Mouse (Mus musculus): ENCODE data around the gene Ap2a1. TPM values are rescaled to one million over a fixed set of nuclear protein-coding genes. Genes with fewer than 3 reads are reported as not detected.

Gene Ap2a1
- polyA plus RNA-seq, 1 experiment from 2014 or later = 55.9 TPM

DNA sequence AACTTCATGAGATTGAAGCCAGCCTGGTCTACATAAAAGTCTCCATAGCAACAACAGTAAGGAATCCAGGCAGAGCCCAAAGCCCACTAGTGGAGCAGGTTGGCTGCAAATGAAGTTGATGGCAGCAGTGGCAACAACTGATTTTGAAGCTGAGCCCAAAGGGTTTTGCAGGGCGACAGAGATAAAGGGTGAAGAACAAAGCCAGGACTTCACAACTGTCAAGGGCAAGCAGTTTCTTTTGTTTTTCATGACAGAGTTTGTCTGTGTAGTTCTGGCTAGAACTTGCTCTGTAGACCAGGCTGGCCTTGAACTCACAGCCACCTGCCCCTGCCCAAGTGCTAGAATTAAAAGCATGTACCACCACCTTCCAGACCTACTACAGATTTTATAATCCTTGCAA is 58.1 kb downstream of the Ap2a1 start:
- H3K27me3 ChIP-seq (ENCODE audit: insufficient read depth, low read length) = no peaks in the 10 kb centered on the region
- H3K4me1 ChIP-seq (replicated peaks; ENCODE audit: insufficient read depth, low read length) = peaks cover 24% of the 10 kb centered on the region
- no peak overlapping the region for H3K4me2 ChIP-seq (ENCODE audit: low read length)
- 79% methylated on average over 1 of the region's 1 CpGs for WGBS
- H3K27ac ChIP-seq = no peak overlapping the region
- no peak overlapping the region for H3K9ac ChIP-seq (ENCODE audit: low read depth, low read length)
- no peaks in the 10 kb centered on the region; the same call in 1 of the 2 replicates for H3K36me3 ChIP-seq (ENCODE audit: insufficient read depth, low read length)
- no peak overlapping the region for H3K4me3 ChIP-seq (replicated peaks; ENCODE audit: low read depth, low read length)
- H3K9me3 ChIP-seq (replicated peaks; ENCODE audit: low read length) = no peaks in the 10 kb centered on the region
- no peak for TF ChIP-seq CTCF (IDR thresholded peaks at IDR 0.05; ENCODE audit: low read depth)
- ATAC-seq (replicated peaks; ENCODE audit: low FRiP score, low read depth) = no peak
- no peak for DNase-seq (ENCODE audit: low spot score)

DNA sequence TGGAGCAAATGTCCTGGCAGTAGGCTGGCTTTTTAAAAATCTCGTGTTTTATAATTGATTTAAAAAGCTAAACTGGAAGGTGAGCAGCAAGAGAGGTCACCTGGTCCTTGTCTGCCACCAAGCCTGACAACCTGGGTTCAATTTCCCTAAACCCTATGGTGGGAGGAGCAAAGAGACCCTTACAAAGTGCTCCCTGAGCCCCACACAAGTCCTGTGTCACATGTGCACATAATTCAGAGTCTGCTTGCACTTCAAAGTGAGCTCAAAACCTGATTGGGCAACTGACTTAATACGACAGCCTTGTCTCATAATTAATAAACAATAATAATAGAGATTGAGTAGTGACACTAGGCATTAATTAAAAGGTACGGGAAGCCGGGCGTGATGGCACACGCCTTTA is 58.7 kb downstream of the Ap2a1 start:
- H3K4me2 ChIP-seq (ENCODE audit: low read length) = peak overlapping the region; percentile 55
- DNase-seq (ENCODE audit: low spot score) (no peak), ATAC-seq (replicated peaks; ENCODE audit: low FRiP score, low read depth) (no peak)
- H3K9ac ChIP-seq (ENCODE audit: low read depth, low read length) = 0 out of 2 replicates have a peak overlapping the region, but pooled peaks have one; percentile 15
- peaks cover 4% of the 10 kb centered on the region; the same call in 1 of the 2 replicates for H3K36me3 ChIP-seq (ENCODE audit: insufficient read depth, low read length)
- no peak for TF ChIP-seq CTCF (IDR thresholded peaks at IDR 0.05; ENCODE audit: low read depth)
- H3K4me1 ChIP-seq (replicated peaks; ENCODE audit: insufficient read depth, low read length) = peaks cover 30% of the 10 kb centered on the region
- H3K27me3 ChIP-seq (ENCODE audit: insufficient read depth, low read length) = no peaks in the 10 kb centered on the region
- peak overlapping the region; percentile 96; the same call in 1 of the 2 replicates for H3K4me3 ChIP-seq (replicated peaks; ENCODE audit: low read depth, low read length)
- H3K9me3 ChIP-seq (replicated peaks; ENCODE audit: low read length) = no peaks in the 10 kb centered on the region
- peak overlapping the region; percentile 100 for H3K27ac ChIP-seq
- WGBS = 76% methylated on average over 6 of the region's 6 CpGs

DNA sequence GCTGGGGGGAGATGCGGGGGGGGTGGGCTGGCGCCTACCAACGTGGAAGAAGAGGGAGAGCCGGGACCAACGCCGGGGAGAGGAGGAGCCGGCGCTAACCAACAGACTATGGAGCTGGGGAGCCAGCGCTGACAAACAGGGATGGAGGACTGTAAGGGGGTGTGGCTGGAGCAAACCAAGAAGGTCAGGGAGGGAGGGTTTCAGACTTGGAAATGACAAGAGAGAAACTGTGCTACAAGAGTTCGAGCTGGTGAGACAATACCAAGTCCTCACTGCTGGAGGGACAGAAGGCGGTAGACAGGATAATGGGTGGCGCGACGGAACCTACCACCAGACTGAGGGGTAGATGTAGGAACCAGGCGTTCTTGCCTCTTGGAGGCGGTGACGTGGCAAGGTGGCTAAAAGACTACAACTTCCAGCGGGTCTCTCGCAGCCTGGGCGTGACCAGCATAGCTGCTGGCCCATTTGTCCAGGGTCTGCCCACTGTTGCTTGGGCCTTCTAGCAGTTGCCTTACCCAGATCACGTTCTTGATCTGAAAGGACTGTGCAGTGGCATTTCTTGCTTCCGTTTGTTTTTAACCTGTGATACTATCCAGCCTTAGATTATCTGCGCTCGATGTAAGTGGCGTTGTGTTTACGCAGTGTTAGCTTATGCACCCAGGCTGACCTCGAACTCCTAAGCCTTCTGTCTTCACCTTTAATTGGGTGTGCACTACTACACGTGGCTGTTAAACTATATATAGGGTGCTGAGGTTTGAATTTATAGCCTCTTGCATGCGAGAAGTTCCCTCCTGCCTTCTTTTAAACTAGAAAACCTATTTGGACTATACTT is 59.4 kb downstream of the Ap2a1 start, which contains the start of gene Ptov1:
Ptov1 (minus strand) TSS at position 92 of the 832 bp plus-strand sequence.
- no peak; the same call in 1 of the 2 replicates for TF ChIP-seq CTCF (IDR thresholded peaks at IDR 0.05; ENCODE audit: low read depth)
- peak; percentile 91 for ATAC-seq (replicated peaks; ENCODE audit: low FRiP score, low read depth)
- Histone ChIP-seq H3K4me2 (ENCODE audit: low read length) (peak within 1 kb of the TSS; percentile 55), H3K9ac (ENCODE audit: low read depth, low read length) (peak within 1 kb of the TSS; percentile 100), H3K4me1 (replicated peaks; ENCODE audit: insufficient read depth, low read length) (peaks cover 33% of the 10 kb centered on the region), H3K4me3 (replicated peaks; ENCODE audit: low read depth, low read length) (peak within 1 kb of the TSS; percentile 96), H3K27ac (peak within 1 kb of the TSS; percentile 100), H3K9me3 (replicated peaks; ENCODE audit: low read length) (no peaks in the 10 kb centered on the region), H3K27me3 (ENCODE audit: insufficient read depth, low read length) (no peaks in the 10 kb centered on the region), H3K36me3 (ENCODE audit: insufficient read depth, low read length) (peaks cover 11% of the 10 kb centered on the region; the same call in 1 of the 2 replicates)
- 4% methylated on average over 29 of the region's 29 CpGs for WGBS
- peak; percentile 100 for DNase-seq (ENCODE audit: low spot score)

DNA sequence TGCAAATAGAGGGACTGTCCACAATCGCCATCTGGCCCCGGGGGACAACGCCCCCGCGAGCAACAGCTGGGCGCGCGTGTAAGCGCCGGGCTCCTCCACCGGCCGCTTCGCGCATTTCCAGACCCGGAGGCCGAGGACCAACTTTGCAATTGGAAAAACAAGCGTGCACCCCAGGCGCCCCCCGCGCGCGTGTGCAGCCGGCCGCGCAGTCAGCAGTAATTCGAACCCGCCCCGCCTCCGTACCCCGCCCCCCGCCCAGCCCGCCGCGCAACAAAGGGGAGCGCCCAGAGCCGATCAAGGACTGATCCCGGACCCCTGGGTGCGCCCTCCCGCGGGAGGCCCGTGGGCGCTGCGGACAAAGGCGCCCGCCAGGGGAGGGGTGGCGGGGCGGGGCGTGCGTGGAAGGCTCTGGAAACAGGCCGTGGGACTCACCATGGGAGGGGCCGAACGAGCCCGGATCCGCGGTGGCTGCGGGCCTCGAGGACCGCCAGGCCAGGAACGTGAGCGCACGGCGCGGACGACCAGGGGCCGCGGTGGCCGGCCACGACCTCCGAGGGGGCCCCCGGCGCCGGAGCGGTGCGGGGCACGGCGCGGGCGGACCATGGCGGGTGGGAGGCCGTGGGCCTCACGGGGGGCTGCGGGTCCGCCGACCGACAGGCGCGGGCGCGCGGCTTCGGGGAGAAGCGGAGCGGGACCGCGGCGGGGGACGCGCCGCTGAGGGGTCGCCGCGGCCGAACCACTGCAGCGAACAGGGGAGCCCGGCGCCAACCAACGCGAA is 60.2 kb downstream of the Ap2a1 start:
- Histone ChIP-seq H3K9me3 (replicated peaks; ENCODE audit: low read length) (no peaks in the 10 kb centered on the region), H3K9ac (ENCODE audit: low read depth, low read length) (peak overlapping the region; percentile 100), H3K36me3 (ENCODE audit: insufficient read depth, low read length) (peaks cover 16% of the 10 kb centered on the region), H3K27ac (peak overlapping the region; percentile 100), H3K4me2 (ENCODE audit: low read length) (peak overlapping the region; percentile 55), H3K4me1 (replicated peaks; ENCODE audit: insufficient read depth, low read length) (peaks cover 33% of the 10 kb centered on the region), H3K27me3 (ENCODE audit: insufficient read depth, low read length) (no peaks in the 10 kb centered on the region), H3K4me3 (replicated peaks; ENCODE audit: low read depth, low read length) (peak overlapping the region; percentile 96)
- DNase-seq (ENCODE audit: low spot score) (peak; percentile 84), ATAC-seq (replicated peaks; ENCODE audit: low FRiP score, low read depth) (peak; percentile 31)
- 0 out of 2 replicates have a peak, but pooled peaks have one; percentile 2 for TF ChIP-seq CTCF (IDR thresholded peaks at IDR 0.05; ENCODE audit: low read depth)
- WGBS = under 1% methylated on average over 89 of the region's 108 CpGs

GRCm38 (mm10) chr7:44868465-44868864 is 60.8 kb downstream of the Ap2a1 start:
- Histone ChIP-seq H3K27ac (peak overlapping the region; percentile 100), H3K9me3 (replicated peaks; ENCODE audit: low read length) (no peaks in the 10 kb centered on the region), H3K4me1 (replicated peaks; ENCODE audit: insufficient read depth, low read length) (peaks cover 33% of the 10 kb centered on the region), H3K36me3 (ENCODE audit: insufficient read depth, low read length) (peaks cover 22% of the 10 kb centered on the region), H3K9ac (ENCODE audit: low read depth, low read length) (peak overlapping the region; percentile 100), H3K4me3 (replicated peaks; ENCODE audit: low read depth, low read length) (peak overlapping the region; percentile 96), H3K27me3 (ENCODE audit: insufficient read depth, low read length) (no peaks in the 10 kb centered on the region), H3K4me2 (ENCODE audit: low read length) (peak overlapping the region; percentile 55)
- DNase-seq (ENCODE audit: low spot score) (peak; percentile 36), ATAC-seq (replicated peaks; ENCODE audit: low FRiP score, low read depth) (no peak)
- 3% methylated on average over 16 of the region's 16 CpGs for WGBS
- TF ChIP-seq CTCF (IDR thresholded peaks at IDR 0.05; ENCODE audit: low read depth) = no peak

DNA sequence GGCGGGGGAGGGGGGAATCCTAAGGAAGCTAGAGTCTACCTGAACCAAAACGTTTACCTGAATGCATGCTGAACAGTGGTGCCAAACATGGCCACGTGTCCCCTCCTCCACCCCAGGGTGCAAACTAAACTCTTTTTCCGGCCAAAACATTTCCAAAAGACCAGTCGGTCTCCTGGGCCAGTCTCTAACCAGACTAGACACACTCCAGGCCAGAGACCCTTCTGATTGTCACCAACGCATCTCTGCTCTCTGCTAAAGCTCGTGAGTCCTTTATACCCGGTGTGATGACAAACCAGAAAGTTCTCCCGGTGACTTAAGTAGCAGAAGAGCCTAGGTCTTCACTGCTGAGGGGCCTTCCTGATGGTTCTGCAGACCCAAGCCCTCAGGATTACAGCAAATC is 61.5 kb downstream of the Ap2a1 start:
- Histone ChIP-seq H3K36me3 (ENCODE audit: insufficient read depth, low read length) (peaks cover 29% of the 10 kb centered on the region), H3K27ac (peak overlapping the region; percentile 100), H3K4me2 (ENCODE audit: low read length) (peak overlapping the region; percentile 55), H3K27me3 (ENCODE audit: insufficient read depth, low read length) (no peaks in the 10 kb centered on the region), H3K9ac (ENCODE audit: low read depth, low read length) (peak overlapping the region; percentile 100), H3K4me3 (replicated peaks; ENCODE audit: low read depth, low read length) (peak overlapping the region; percentile 96), H3K4me1 (replicated peaks; ENCODE audit: insufficient read depth, low read length) (peaks cover 33% of the 10 kb centered on the region), H3K9me3 (replicated peaks; ENCODE audit: low read length) (no peaks in the 10 kb centered on the region)
- no peak for TF ChIP-seq CTCF (IDR thresholded peaks at IDR 0.05; ENCODE audit: low read depth)
- DNase-seq (ENCODE audit: low spot score) (no peak), ATAC-seq (replicated peaks; ENCODE audit: low FRiP score, low read depth) (no peak)
- WGBS = 21% methylated on average over 9 of the region's 9 CpGs

Measured in kidney, postnatal 0 days (tissue).